Mouse (Mus musculus) left cerebral cortex, postnatal 4 days (tissue): ENCODE results near the gene Psme4. TPM values are rescaled to one million over a fixed set of nuclear protein-coding genes. Genes with fewer than 3 reads are reported as not detected.

Source experiments
- DNase-seq: peaks from one replicate; pipeline ENCODE4 v3.0.0-alpha.2; 2022
- intact Hi-C: fragments of 180-260 bp; cut with DNase I; formaldehyde crosslinking; loops from one replicate; pipeline ENCODE4 v1.15.1; 2025
- total RNA-seq, 2 experiments: library from RNA; stranded (reverse); gene quantifications; 2 replicates each; pipeline ENCODE4 v1.2.3; 2021

Psme4 gene
- total RNA-seq, 2 experiments from 2014 or later, result 57.2 to 72.7 TPM

DNA sequence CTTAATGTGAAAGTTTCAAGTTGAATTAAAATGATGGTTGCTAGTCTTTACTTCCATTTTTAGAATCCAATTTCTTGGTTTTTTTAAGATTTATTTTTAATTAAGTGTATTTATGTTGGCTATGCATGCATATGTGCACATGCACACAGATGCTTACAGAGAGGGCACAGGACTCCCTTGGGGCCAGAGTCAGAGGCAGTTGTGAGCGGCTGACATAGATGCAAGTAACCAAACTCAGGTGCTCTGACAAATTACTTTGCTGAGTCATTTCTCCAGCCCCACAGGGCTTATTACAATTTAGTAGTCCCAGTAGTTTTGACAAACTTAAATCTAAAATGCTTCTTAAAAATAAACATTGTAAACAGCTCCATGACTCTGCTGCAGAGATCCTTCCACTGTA, 10.1 kb downstream of the Psme4 start:
- no peak for DNase-seq
- intact Hi-C loops, result no loop called here

DNA sequence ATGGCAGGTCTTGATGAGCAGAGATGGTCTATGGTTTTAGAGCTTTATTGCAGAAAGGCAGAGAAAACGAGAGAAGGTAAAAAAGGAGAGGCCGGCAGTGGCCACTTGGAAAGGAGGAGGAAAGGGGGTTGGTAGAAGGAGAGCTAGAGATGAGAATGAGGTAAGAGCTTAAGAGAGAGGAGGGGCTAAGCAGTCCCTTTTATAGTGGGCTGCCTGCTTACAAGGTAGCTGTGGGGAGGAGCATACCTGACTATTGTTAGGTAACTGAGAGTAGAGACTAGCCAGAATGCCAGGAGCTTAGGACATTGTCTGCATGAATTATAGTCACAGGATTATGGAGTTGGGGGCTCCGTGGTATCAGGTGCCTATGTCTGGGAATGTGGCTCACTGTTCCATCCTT, 14.0 kb downstream of the Psme4 start:
- DNase-seq, result no peak
- intact Hi-C loops, result no loop called here

DNA sequence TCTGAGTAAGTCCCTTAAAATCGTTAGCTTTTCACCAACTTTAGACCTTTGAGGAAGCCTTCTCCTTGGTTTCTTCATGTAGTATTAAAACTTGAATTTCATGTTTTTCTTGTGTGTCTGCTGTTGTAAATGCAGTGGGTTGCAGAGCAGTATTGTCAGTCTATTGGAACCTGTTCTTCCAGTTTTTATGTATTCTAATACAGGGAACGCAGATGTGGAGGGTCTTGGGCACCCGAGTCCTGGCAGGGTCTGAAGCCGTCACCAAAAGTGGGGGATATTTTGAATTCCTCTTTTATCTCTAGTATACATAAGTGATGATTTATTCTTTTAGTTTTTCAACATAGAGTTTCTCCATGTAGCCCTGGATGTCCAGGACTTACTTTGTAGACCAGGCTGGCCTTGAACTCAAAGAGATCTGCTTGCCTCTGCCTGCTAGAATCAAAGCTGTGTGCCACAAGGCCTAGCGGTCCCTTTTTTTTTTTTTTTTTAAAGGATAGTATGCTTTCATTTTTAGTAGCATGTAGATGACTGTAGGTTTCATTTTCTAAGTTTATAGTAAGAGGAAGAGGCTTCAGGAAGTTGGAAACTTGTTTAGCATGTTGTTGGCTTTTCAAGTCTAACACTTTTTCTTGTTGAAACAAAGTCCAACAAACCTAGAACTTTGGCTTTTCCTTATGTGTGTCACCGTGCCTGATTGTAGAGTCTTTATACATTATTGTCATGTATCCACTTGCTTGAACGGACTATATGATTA, 14.9 kb downstream of the Psme4 start:
- intact Hi-C loops, result no loop called here
- DNase-seq, result no peak

DNA sequence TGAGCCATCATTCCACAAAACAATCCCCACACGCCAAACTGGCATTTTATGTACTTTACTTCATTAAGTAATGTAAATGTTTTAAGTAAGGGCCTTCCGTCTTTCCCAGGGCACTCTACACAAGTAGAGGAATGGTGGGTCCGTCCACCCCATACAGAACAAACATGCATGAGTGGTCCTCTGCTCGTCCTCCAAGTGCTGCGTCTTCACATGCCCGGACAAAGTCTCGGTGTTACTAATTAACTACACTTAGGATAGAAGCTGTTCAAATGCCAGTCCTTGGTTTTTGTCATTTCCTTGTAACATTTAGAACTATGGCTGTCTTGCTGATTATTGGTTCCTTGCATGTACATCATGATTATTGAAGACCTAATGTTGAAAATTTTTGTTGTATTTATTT, 21.2 kb downstream of the Psme4 start:
- intact Hi-C loops, result no loop called here
- DNase-seq, result no peak

DNA sequence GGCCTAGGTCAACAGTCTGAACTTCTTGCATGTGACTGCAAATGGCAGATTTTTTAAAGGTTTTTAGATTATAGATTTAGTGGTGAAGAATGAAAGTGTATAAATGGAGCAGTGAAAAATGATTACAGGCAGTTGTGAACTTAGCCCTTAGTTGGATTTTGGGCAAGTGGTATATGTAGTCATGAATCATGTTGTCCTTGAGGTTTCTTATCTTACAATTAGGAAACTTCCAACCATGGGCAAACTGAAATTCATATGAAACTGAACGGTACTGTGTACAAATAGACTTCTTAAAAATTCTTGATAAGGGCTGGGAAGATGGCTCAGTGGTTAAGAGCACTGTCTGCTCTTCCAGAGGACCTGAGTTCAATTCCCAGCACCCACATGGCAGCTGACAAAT, 22.2 kb downstream of the Psme4 start:
- no peak for DNase-seq
- intact Hi-C loops, result no loop called here

DNA sequence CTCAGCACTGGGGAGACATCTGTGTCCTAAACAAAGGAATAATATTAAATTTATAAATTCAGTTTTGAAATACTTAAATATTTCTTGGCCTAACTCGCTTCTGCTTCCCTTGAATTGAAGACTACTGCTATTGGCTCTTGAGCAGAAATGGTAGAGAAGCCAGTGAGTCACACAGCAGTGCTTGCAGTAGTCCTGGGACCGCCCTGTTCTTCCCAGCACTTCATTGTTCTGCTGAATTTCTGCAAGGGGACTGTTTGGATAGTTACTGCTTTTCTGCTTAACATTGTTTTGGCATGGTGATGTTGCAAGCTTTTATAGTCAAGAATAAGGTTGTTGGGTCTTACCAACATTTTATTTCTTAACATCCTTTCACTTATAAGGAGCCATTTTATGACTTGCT, 25.7 kb downstream of the Psme4 start:
- intact Hi-C loops, result loop anchor here (5.0 kb wide), 1 partner anchor 120 kb away; no protein-coding TSS in a partner anchor

DNA sequence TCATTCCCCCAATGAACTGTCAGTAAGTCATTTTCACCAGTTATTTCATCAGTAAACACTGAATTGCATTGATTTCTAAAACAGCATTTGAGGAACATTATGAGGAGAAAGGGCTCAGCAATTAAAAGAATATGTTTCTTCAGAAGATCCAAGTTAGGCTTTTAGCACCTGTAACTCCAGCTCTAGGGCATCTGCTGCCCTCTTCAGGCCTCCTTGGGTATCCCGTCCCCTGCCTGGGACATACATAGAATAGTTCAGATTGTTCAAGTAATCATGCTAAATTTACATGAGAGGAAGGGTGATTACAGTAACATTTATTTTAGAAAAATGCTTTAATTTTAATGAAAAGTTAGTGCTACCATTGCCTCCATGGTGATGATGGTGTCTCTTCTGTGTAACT, 28.0 kb downstream of the Psme4 start:
- intact Hi-C loops, result loop anchor here (5.0 kb wide), 1 partner anchor 122 kb away; no protein-coding TSS in a partner anchor
- DNase-seq, result peak; percentile 46

More for the DNA sequence above, 25.7 kb downstream of the Psme4 start:
- no peak for DNase-seq

DNA sequence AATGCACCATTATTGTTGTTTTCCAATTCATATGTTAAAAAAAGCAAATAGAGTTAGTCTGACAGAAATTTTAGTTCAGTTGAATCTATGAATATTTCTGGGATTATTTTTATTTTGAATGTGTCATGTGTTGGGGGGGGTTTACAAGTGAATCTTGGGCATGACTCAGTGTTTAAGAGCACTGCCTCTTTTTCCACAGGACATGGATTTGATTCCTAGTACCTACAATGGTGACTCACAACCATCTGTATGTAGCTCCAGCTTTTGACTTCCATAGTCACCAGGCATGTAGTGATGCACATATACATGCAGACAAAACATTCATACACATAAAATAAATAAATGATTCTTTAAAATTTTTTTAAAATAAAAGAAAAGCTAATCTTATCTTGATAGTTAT, 28.6 kb downstream of the Psme4 start:
- intact Hi-C loops, result no loop called here
- no peak for DNase-seq

DNA sequence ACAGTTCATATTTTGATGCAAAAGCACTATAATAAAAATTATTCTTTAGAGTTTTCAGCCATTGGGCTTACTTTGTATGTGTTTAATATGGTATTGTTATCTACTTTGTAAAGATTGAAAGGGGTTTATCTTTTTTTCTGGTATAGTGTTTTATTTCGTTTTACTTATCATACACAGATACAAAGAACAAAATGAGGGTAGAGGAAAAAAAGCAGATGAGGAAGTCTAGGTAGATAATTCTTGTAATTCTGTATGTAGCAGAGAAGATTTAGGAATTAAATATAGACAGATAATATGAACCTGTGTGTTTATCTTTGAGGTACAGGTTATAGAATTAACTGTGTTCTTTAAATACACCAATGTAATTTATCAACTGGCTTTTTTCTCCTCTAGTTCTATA, 30.9 kb downstream of the Psme4 start:
- no peak for DNase-seq
- intact Hi-C loops, result no loop called here

DNA sequence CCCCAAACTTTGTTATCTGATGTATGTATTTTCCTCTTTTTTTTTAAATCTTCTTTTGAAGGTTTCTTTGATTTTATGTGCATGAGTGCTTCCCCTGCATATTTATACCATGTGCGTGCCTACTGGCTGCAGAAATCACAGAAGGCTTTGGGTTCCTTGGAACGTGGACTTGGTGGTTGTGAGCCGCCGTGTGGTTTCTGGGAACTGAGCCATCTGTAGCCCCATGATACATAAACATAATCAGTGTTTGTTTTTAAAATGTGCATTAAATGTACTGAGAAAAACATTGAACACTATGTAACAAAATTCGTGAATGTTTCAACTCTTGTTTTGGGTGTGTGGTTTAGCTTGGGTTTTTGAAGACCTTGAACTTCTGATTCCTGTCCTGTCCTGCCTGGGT, 49.6 kb downstream of the Psme4 start:
- intact Hi-C loops, result no loop called here
- no peak for DNase-seq

DNA sequence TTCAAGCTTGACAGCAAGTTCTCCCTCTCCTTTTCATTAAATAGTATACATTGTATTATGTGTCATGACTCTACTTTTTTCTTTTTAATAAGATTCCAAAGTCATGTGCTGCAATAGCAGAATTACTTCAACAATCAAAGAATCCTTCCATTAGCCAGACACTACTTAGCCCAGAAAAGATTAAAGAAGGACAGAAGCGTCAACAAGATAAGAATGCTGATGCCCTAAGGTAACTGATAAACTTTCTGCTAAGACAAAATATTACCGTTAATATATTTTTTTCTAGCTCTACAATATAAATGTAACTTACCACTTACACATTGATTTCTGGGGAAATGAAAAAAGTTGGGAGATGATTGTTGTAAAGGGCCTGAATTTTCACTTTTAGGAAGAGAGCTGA, 67.3 kb downstream of the Psme4 start:
- intact Hi-C loops, result no loop called here
- no peak for DNase-seq

DNA sequence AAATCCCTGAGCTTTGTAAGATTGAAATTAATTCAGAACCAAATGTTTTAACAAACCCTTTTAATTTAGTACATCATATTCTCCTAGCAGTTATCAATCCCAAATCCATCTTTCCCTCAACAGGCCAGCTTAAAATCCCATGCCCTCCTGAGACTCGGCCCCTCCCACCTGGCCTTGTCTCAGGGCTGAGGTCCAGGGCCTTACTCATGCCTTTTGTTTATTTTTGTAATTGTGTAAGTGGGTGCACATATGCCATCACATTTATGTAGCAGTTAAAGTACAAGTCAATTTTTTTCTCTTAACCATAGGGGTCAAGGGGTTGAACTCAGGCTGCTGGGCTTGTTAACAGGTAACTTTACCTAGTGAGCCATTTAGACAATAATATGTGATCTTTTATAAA, 72.8 kb downstream of the Psme4 start:
- intact Hi-C loops, result loop anchor here (10.0 kb wide), 1 partner anchor 100 kb away; no protein-coding TSS in a partner anchor
- DNase-seq, result no peak

DNA sequence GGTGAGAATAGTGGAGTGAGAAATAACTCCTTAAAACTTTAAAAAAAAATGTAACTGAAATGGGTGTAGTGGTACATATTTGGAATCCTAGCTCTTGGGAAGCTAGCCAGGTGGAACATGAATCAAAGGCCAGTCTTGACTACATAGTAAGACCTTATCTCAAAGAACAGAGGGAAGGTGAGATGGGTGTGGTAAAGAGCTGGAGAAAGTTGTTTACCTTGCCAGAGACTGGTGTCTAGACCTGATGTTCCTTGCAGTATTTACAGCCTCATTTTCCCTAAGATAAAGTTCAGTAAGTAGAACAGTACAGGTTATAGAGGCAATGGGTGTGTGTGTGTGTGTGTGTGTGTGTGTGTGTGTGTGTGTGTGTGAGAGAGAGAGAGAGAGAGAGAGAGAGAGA, 100.9 kb downstream of the Psme4 start:
- intact Hi-C loops, result no loop called here
- no peak for DNase-seq

DNA sequence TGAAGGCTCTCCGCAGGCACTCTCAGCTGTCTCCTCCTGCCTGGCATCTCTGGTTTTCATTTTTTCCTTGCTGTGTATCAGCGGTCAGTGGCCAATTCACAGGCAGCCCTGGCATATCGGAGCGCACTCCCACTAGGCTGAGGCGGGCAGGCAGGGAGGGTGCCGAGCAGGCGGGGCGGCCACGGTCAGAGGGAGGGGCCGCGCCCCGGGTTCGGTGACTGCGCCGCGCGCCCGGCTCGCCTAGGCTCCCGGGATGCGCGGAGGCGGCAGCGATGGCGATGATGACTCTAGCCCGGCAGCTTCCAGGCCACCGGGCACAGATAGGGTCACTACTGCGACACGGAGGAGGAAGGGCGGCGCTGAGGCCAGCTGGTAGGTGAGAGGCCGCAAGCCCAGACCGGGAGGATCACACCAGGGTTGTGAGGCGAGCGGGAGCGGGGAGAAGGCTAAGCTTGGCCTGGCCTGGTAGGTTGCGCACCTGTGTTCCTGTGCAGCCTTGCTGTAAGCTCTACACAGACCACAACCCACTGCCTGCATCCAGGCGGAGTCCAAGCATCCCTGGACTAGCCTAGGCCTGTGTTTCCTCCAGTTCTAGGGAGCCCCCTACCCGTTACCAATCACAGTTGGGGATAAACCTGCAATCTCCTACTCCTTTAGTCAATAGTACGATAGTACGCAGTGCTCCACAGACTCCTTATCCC, 113.8 kb downstream of the Psme4 start, which contains the start of the genes Gpr75 and Asb3:
Gpr75 (plus strand) TSS at position 188 of the 701 bp plus-strand sequence.
Asb3 (plus strand) TSS at position 246 of the 701 bp plus-strand sequence.
- intact Hi-C loops, result no loop called here
- DNase-seq, result peak; percentile 69

DNA sequence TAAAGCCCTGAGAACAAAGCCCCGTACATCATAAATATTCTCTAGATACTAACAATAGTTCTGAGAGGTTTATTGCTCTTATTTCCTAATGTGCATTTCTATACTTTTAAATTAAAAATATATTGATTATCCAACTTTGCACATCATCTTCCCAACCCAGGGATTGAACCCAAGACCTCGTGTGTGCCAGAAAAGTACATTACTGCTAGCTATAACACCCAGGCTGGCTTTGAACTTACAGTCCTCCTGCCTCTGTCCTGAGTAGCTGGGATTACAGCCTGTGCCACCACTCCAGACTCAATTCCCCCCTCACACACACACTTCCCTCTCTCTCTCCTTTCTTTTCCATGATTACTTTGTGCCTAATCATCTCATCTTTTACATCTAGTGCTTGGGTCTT, 116.6 kb downstream of the Psme4 start:
- intact Hi-C loops, result no loop called here
- no peak for DNase-seq

DNA sequence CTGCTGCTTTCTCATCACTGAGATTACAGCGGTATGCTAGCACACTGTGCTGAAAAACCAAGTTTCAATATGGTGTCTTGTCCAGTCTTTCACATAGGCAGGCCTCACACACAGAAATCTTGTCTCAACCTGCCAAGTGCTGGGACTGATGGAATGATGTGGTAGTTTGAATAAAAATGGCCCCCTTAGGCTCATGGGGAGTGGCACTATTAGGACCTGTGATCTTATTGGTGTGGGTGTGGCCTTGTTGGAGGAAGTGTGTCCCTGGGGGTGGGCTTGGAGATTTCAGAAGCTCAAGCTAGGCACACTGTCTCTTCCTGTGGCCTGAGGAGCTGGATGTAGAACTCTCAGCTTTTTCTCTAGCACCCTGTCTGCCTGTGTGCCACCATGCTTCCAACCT, 124.7 kb downstream of the Psme4 start:
- intact Hi-C loops, result no loop called here
- DNase-seq, result no peak

DNA sequence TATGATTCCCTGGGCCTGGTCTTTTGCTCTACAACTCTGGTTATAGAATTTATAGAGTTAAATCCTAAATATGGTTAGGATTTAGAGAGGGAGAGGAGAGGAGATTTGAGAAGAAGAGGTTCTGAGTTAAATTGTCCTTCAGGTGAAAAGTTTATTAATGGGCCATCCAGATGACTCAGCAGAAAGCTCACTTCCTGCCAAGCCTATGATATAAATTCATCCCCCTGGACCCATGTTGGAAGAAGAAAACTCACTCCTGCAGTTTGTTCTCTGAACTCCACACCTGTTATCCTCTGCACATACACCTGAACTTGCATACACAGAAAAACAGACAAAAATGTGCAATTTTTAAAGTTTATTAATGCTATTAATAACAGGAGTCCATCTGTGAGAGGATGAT, 127.8 kb downstream of the Psme4 start:
- intact Hi-C loops, result no loop called here
- DNase-seq, result no peak

DNA sequence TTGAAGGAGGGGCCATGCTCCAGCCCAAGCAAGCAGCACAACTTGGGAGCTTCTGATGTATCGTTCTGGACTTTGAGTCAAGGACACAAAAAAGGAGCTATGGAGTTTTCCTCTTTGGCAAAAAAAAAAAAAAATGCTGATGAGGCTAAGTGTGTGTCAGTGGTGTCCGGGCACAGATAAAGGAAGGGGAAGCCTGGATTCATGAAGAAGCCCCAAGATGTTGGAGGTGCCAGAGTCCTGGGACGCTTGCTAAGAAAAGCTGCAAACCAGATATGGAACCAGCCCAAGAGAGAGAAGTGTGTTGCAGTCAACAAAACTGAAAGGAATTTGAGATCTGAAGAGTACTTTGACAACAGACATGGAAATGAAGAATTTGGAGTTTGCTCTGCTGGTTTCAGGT, 140.8 kb downstream of the Psme4 start:
- intact Hi-C loops, result no loop called here
- DNase-seq, result no peak

DNA sequence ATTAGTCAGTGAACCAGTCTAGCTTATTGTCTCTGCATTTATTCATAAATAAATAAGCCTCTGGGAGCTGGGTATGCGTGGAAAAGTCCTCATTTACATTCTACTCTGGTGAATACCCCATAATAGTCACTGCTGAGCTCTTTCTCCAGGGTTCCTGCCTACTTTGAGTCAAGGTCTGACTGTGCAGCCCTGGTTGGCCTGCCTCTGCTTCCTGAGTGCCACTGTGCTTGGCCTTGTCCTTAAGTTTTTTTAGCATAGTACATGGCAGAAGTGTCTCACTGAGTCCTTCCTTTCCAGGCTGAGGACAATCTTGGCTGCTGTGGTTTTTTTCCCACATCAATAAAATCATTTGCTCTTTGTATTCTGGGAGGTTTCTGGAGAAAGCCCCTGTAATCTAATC, 149.1 kb downstream of the Psme4 start:
- no peak for DNase-seq
- intact Hi-C loops, result no loop called here

DNA sequence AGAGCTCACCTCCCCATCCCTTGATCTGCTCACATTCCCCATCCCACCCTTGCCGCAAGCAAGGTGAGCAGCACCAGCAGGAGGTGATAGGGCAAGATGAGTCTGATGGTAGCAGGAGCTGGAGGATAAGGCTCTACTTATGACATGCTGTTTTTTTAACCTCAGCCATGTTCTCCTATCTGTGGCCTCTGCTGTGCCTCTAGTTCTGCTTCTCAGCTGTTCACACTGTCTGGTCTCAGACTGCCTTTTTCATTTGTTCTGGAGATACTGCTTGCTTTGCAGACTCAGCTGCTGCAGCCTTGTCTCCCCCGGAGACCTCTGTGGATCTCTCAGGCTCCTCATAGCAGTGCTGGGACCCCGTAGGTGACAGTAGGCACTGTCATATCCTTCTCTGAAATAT, 151.8 kb downstream of the Psme4 start:
- intact Hi-C loops, result no loop called here
- no peak for DNase-seq

DNA sequence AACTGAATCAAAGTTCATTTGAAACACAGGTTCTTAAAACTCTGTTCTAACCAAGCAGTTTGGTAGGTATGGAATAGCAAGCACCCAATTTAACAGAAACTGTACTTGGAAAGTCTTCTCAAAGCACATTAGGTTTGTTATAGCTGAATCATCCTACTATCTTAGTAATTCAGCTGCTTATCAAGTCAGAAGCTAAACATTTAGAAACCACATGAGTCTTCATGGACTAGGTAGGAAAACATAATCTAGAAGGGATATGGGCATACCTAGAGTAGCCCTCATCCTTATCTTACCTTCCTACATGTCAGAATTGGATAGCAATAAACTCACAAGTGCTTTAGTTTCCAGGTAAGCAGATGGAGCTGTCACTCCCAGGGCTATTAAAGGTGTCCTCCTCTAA, 156.6 kb downstream of the Psme4 start:
- DNase-seq, result no peak

DNA sequence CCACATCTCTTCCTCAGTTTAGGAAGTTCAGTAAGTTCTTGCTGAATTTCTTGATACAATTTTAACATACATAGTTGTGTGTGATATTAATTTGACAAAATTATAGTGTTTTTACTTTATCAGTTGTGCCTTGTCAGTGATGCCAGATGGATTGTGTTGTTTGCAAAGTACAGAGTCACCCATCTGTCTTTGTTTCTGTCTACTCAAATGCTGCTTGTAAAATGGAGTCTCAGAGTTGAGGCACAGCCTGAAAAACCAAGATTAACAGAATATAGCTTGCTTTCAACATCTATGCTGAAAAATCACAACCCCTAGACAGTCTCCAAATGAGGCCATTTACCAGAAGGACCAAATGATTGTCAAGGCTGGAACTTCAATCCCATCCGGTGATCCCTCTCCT, 157.0 kb downstream of the Psme4 start:
- no peak for DNase-seq

More for the DNA sequence above, 156.6 kb downstream of the Psme4 start:
- intact Hi-C loops, result no loop called here

More for the DNA sequence above, 157.0 kb downstream of the Psme4 start:
- intact Hi-C loops, result no loop called here
